Mouse (Mus musculus) CH12.LX (cell line): ENCODE data around the gene Ntm. TPM values are rescaled to one million over a fixed set of nuclear protein-coding genes. Genes with fewer than 3 reads are reported as not detected.

Source experiments
- DNase-seq: peaks from one replicate; pipeline ENCODE4 v3.0.0-alpha.2; 2013; ENCODE audit errors: extremely low read depth
- H3K27ac ChIP-seq: 2 replicates; pipeline ENCODE4 v1.5.1; 2012; ENCODE audit warnings: low read depth, mild to moderate bottlenecking, control low read depth, moderate library complexity; ENCODE audit not compliant: insufficient read depth
- H3K27me3 ChIP-seq: replicated peaks from 2 replicates; pipeline ENCODE3; 2012; ENCODE audit warnings: inconsistent platforms
- H3K36me3 ChIP-seq, 2 experiments: replicated peaks in 1 of 2; 2 replicates each; pipeline versions ENCODE3 to v1.6.1; 2012; ENCODE audit warnings: inconsistent platforms in 1 of 2, low read length in 1 of 2, mild to moderate bottlenecking in 1 of 2, mixed read lengths in 1 of 2, moderate library complexity in 1 of 2; ENCODE audit not compliant: control insufficient read depth in 1 of 2, insufficient read depth in 1 of 2
- H3K4me1 ChIP-seq, 2 experiments: 2 replicates each; pipeline ENCODE4 v1.6.1; 2012; ENCODE audit warnings: inconsistent platforms in 1 of 2, moderate library complexity in 1 of 2; ENCODE audit not compliant: insufficient read depth in 2 of 2, control insufficient read depth in 1 of 2
- H3K4me2 ChIP-seq: 2 replicates; pipeline ENCODE4 v1.6.1; 2012; ENCODE audit warnings: low read depth, mild to moderate bottlenecking, control low read depth; ENCODE audit not compliant: poor library complexity, insufficient read depth, severe bottlenecking
- H3K4me3 ChIP-seq, 3 experiments: fragments of 150-350 bp in 1 of 3; sonication (generic) in 1 of 3; replicated peaks in 1 of 3; 2 replicates each; pipeline versions ENCODE3 to v1.5.1; 2011 to 2012; ENCODE audit warnings: low read depth in 2 of 3, low read length in 2 of 3, mild to moderate bottlenecking in 2 of 3, moderate library complexity in 2 of 3, control low read depth in 1 of 3, improper control_type of control experiment in 1 of 3, inconsistent platforms in 1 of 3, mixed read lengths in 1 of 3; ENCODE audit not compliant: poor library complexity in 1 of 3
- H3K79me2 ChIP-seq: replicated peaks from 2 replicates; pipeline ENCODE4 v1.6.1; 2012; ENCODE audit warnings: mild to moderate bottlenecking, moderate library complexity; ENCODE audit not compliant: control insufficient read depth, poor library complexity, insufficient read depth, severe bottlenecking; ENCODE audit errors: extremely low read depth
- H3K9ac ChIP-seq: 2 replicates; pipeline ENCODE4 v1.6.1; 2012; ENCODE audit warnings: low read depth, mild to moderate bottlenecking, control low read depth, moderate library complexity; ENCODE audit not compliant: insufficient read depth
- H3K9me3 ChIP-seq: replicated peaks from 2 replicates; pipeline ENCODE3; 2012; ENCODE audit warnings: low read length, inconsistent platforms, mixed read lengths
- BHLHE40 ChIP-seq: IDR thresholded peaks from 2 replicates; pipeline ENCODE4 v1.6.1; 2011; ENCODE audit warnings: mild to moderate bottlenecking, low read depth, low read length, improper control_type of control experiment
- CHD2 ChIP-seq: IDR thresholded peaks from 2 replicates; pipeline ENCODE4 v1.6.1; 2011; ENCODE audit warnings: low read length, improper control_type of control experiment
- ELF1 ChIP-seq: IDR thresholded peaks from 2 replicates; pipeline ENCODE4 v1.6.1; 2014; ENCODE audit warnings: low read depth, mild to moderate bottlenecking, inconsistent platforms, low read length, improper control_type of control experiment
- ETS1 ChIP-seq: conservative IDR thresholded peaks from 2 replicates; pipeline ENCODE4 v1.6.1; 2012; ENCODE audit warnings: low read depth, mild to moderate bottlenecking, inconsistent platforms, low read length, improper control_type of control experiment, moderate library complexity
- GABPA ChIP-seq: IDR thresholded peaks from 2 replicates; pipeline ENCODE4 v1.6.1; 2012; ENCODE audit warnings: low read depth, low read length, improper control_type of control experiment, inconsistent platforms; ENCODE audit not compliant: insufficient replicate concordance
- HCFC1 ChIP-seq: IDR thresholded peaks from 2 replicates; pipeline ENCODE4 v1.6.1; 2012; ENCODE audit warnings: low read depth, mild to moderate bottlenecking, inconsistent platforms, low read length, improper control_type of control experiment
- IRF4 ChIP-seq: IDR thresholded peaks from 2 replicates; pipeline ENCODE4 v1.6.1; 2014; ENCODE audit warnings: low read depth, mild to moderate bottlenecking, inconsistent platforms, low read length, improper control_type of control experiment
- KAT2A ChIP-seq: IDR thresholded peaks from 2 replicates; pipeline ENCODE4 v1.6.1; 2012; ENCODE audit warnings: low read length, improper control_type of control experiment, inconsistent platforms; ENCODE audit not compliant: insufficient replicate concordance
- MAFK ChIP-seq: IDR thresholded peaks from 2 replicates; pipeline ENCODE4 v1.6.1; 2011; ENCODE audit warnings: low read length, improper control_type of control experiment; ENCODE audit not compliant: insufficient replicate concordance
- MAX ChIP-seq: IDR thresholded peaks from 2 replicates; pipeline ENCODE4 v1.6.1; 2011; ENCODE audit warnings: low read length, improper control_type of control experiment
- MAZ ChIP-seq: IDR thresholded peaks from 2 replicates; pipeline ENCODE4 v1.6.1; 2012; ENCODE audit warnings: low read depth, mild to moderate bottlenecking, inconsistent platforms, low read length, improper control_type of control experiment, moderate library complexity
- MEF2A ChIP-seq: IDR thresholded peaks from 2 replicates; pipeline ENCODE4 v1.6.1; 2014; ENCODE audit warnings: low read depth, mild to moderate bottlenecking, inconsistent platforms, low read length, improper control_type of control experiment, borderline replicate concordance
- MYC ChIP-seq: IDR thresholded peaks from 2 replicates; pipeline ENCODE4 v1.6.1; 2011; ENCODE audit warnings: low read depth, mild to moderate bottlenecking, improper control_type of control experiment, low read length
- NELFE ChIP-seq: IDR thresholded peaks from 2 replicates; pipeline ENCODE4 v1.6.1; 2011; ENCODE audit warnings: low read depth, low read length, improper control_type of control experiment
- PAX5 ChIP-seq: IDR thresholded peaks from 2 replicates; pipeline ENCODE4 v1.6.1; 2012; ENCODE audit warnings: low read length, inconsistent platforms, mixed read lengths
- POLR2A ChIP-seq: IDR thresholded peaks from 2 replicates; pipeline ENCODE4 v1.6.1; 2011; ENCODE audit warnings: low read depth, mild to moderate bottlenecking, improper control_type of control experiment, low read length
- RAD21 ChIP-seq: IDR thresholded peaks from 2 replicates; pipeline ENCODE4 v1.6.1; 2011; ENCODE audit warnings: low read depth, mild to moderate bottlenecking, low read length, improper control_type of control experiment, moderate library complexity
- RCOR1 ChIP-seq: conservative IDR thresholded peaks from 2 replicates; pipeline ENCODE4 v1.6.1; 2012; ENCODE audit warnings: low read depth, mild to moderate bottlenecking, inconsistent platforms, low read length, improper control_type of control experiment
- SIN3A ChIP-seq: IDR thresholded peaks from 2 replicates; pipeline ENCODE4 v1.6.1; 2012; ENCODE audit warnings: low read length, improper control_type of control experiment, inconsistent platforms
- TBP ChIP-seq: conservative IDR thresholded peaks from 2 replicates; pipeline ENCODE4 v1.6.1; 2011; ENCODE audit warnings: low read depth, low read length, improper control_type of control experiment
- TCF12 ChIP-seq: IDR thresholded peaks from 2 replicates; pipeline ENCODE4 v1.6.1; 2014; ENCODE audit warnings: low read depth, mild to moderate bottlenecking, inconsistent platforms, low read length, improper control_type of control experiment
- USF1 ChIP-seq: IDR thresholded peaks from 2 replicates; pipeline ENCODE4 v1.6.1; 2014; ENCODE audit warnings: low read depth, mild to moderate bottlenecking, inconsistent platforms, low read length, improper control_type of control experiment
- USF2 ChIP-seq: conservative IDR thresholded peaks from 2 replicates; pipeline ENCODE4 v1.6.1; 2011; ENCODE audit warnings: low read depth, low read length, improper control_type of control experiment
- ZC3H11A ChIP-seq: IDR thresholded peaks from 2 replicates; pipeline ENCODE4 v1.6.1; 2012; ENCODE audit warnings: low read depth, mild to moderate bottlenecking, inconsistent platforms, low read length, improper control_type of control experiment
- ZKSCAN1 ChIP-seq: IDR thresholded peaks from 2 replicates; pipeline ENCODE4 v1.6.1; 2012; ENCODE audit warnings: low read depth, inconsistent platforms, low read length, improper control_type of control experiment, borderline replicate concordance
- dilution Hi-C: fragments of 300-500 bp; cut with MboI; formaldehyde crosslinking; loops from 2 replicates; pipeline ENCODE4 v1.14.3; 2020; ENCODE audit warnings: low sequenced_read_pairs; ENCODE audit not compliant: extremely low pct_unique_long_range_greater_than_20kb, extremely low pct_ligation_motif_present
- in situ Hi-C: fragments of 300-500 bp; cut with MboI; formaldehyde crosslinking; loops from 3 replicates; pipeline ENCODE4 v1.14.3; 2019; ENCODE audit warnings: low sequenced_read_pairs, low pct_ligation_motif_present, low pct_unique_long_range_greater_than_20kb, mixed read lengths
- polyA plus RNA-seq: library from polyadenylated mRNA; unstranded; fragments of >175 nt; gene quantifications from 2 replicates; pipeline ENCODE4 v1.2.1, GENCODE M21; 2012; ENCODE audit warnings: low read depth; ENCODE audit not compliant: insufficient read length
- total RNA-seq, 2 experiments: library from RNA; depleted of rRNA; stranded (reverse); fragments of 300-350 nt in 1 of 2; fragments of >200 nt in 1 of 2; gene quantifications; 2 replicates each; pipeline ENCODE4 v1.2.3; 2012 to 2014

The Ntm gene
- total and polyA plus RNA-seq, 3 experiments: not detected

- dilution Hi-C loops (no loop called here), in situ Hi-C loops (no loop called here)
- TF ChIP-seq KAT2A (no peak), MAX (no peak), IRF4 (no peak), ELF1 (no peak), TCF12 (no peak), PAX5 (no peak), ZC3H11A (no peak), HCFC1 (no peak), BHLHE40 (no peak), MAFK (no peak), ETS1 (no peak), POLR2A (no peak), ZKSCAN1 (no peak), CHD2 (no peak), RAD21 (no peak)
These were observed 575.8 kb downstream of the Ntm start for GRCm38 (mm10) chr9:29387136-29387535.

DNA sequence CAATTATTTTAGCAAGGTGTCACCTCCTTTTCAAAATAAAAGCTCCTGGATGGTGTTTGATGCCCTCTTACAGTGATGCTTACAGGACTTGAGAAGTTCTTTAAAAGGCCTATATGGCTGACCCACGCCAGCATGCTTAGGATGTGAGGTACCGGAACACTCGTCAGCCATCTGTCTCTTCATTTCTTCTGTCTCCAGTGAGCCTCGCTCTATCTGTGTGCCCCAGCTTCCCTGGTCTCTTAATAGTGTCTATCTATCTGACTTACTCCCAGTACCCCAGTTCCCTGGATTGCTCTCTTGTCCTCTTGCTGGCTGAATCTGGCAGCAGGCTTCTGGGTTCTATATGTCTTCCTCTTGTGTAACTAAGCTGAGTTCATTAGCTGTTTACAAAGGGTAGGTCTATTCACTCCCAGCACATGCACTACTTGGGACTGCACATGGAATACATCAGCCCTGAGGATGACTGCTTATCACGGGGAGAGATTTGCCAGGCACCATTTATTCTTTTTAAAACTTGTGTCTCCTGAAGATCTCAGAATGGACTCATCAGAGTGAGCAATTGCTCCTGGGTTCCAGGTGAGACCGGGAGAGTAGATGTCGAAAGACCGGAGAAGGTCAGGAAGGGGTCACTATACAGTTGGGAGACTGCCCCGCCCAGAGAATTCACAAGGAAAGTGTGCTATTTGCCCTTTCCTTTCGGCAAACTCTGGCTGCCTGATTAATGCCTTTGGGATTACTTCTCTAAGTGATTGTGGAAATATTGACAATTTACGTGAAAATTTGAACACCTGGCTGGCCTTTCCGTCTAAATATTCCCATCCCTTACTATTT, 585.6 kb downstream of the Ntm start:
- H3K4me1 ChIP-seq: no peaks in the 10 kb centered on the region
- no peaks in the 10 kb centered on the region for H3K27me3 ChIP-seq
- H3K36me3 ChIP-seq: no peaks in the 10 kb centered on the region
- dilution Hi-C loops (no loop called here), in situ Hi-C loops (no loop called here)
- H3K27ac ChIP-seq: no peak overlapping the region
- H3K4me2 ChIP-seq: no peak overlapping the region
- H3K9me3 ChIP-seq: peaks cover 77% of the 10 kb centered on the region
- no peak overlapping the region for H3K4me3 ChIP-seq
- TF ChIP-seq HCFC1 (no peak), GABPA (no peak), SIN3A (no peak), MYC (no peak), CHD2 (no peak), KAT2A (no peak), TBP (no peak), ETS1 (no peak), MAFK (no peak), USF1 (no peak), ZC3H11A (no peak), MAZ (no peak), PAX5 (no peak), NELFE (no peak), MEF2A (no peak), USF2 (no peak), RCOR1 (no peak), IRF4 (no peak), BHLHE40 (no peak)
- no peaks in the 10 kb centered on the region for H3K79me2 ChIP-seq
- no peak overlapping the region for H3K9ac ChIP-seq
- DNase-seq: no peak

More at GRCm38 (mm10) chr9:29387136-29387535, 575.8 kb downstream of the Ntm start:
- H3K9ac ChIP-seq: no peak overlapping the region
- H3K4me3 ChIP-seq: no peak overlapping the region
- DNase-seq: no peak
- no peak overlapping the region for H3K4me2 ChIP-seq
- H3K4me1 ChIP-seq: no peaks in the 10 kb centered on the region
- H3K36me3 ChIP-seq: no peaks in the 10 kb centered on the region
- no peaks in the 10 kb centered on the region for H3K27me3 ChIP-seq
- peaks cover 81% of the 10 kb centered on the region for H3K9me3 ChIP-seq
- no peaks in the 10 kb centered on the region for H3K79me2 ChIP-seq
- no peak overlapping the region for H3K27ac ChIP-seq
